Mouse (Mus musculus) mesoderm, embryonic 11.5 days (tissue): ENCODE measurements around the gene Cep41.

ENCODE experiments used
- DNase-seq: peaks from one replicate; pipeline ENCODE4 v3.0.0-alpha.2; 2012; ENCODE audit warnings: low read depth, low spot score

Cep41 gene

GRCm38 (mm10) chr6:30693350-30693991 lies at the start of gene Cep41:
Gene Cep41 (minus strand): TSS chr6:30693749.
- peak; percentile 99 for DNase-seq

GRCm38 (mm10) chr6:30739177-30739747 lies 45.7 kb upstream of the Cep41 start:
- DNase-seq: no peak

- no peak for DNase-seq
Measured at GRCm38 (mm10) chr6:30738464-30739006, 45.0 kb upstream of the Cep41 start.

GRCm38 (mm10) chr6:30737548-30738463 lies 44.3 kb upstream of the Cep41 start:
- DNase-seq: peak; percentile 82

GRCm38 (mm10) chr6:30736864-30737547 lies 43.5 kb upstream of the Cep41 start:
- DNase-seq: peak; percentile 87

GRCm38 (mm10) chr6:30736372-30736762 lies 42.8 kb upstream of the Cep41 start:
- peak; percentile 83 for DNase-seq

GRCm38 (mm10) chr6:30735728-30736371 lies 42.3 kb upstream of the Cep41 start:
- DNase-seq: no peak

- DNase-seq: no peak
Measured at GRCm38 (mm10) chr6:30734988-30735727, 41.6 kb upstream of the Cep41 start.

GRCm38 (mm10) chr6:30734465-30734864 lies 40.9 kb upstream of the Cep41 start:
- no peak for DNase-seq

- no peak for DNase-seq
Measured at GRCm38 (mm10) chr6:30732571-30733130, 39.1 kb upstream of the Cep41 start.

- DNase-seq: no peak
Measured at GRCm38 (mm10) chr6:30730301-30730971, 36.9 kb upstream of the Cep41 start.

GRCm38 (mm10) chr6:30723331-30723730 lies 29.8 kb upstream of the Cep41 start, which contains the start of gene Mest:
Gene Mest (plus strand): TSS chr6:30723547.
- no peak for DNase-seq

GRCm38 (mm10) chr6:30722385-30723164 lies 29.0 kb upstream of the Cep41 start:
- no peak for DNase-seq

- no peak for DNase-seq
Measured at GRCm38 (mm10) chr6:30716796-30717195, 23.2 kb upstream of the Cep41 start.

- DNase-seq: no peak
Measured at GRCm38 (mm10) chr6:30714891-30715471, 21.4 kb upstream of the Cep41 start.

- no peak for DNase-seq
Measured at GRCm38 (mm10) chr6:30713896-30714295, 20.3 kb upstream of the Cep41 start.

- DNase-seq: no peak
Measured at GRCm38 (mm10) chr6:30713455-30713854, 19.9 kb upstream of the Cep41 start.

- DNase-seq: no peak
Measured at GRCm38 (mm10) chr6:30712484-30712883, 18.9 kb upstream of the Cep41 start.
